Mouse (Mus musculus): Measurements from ENCODE around the gene Sorcs3.

The Sorcs3 gene

DNA sequence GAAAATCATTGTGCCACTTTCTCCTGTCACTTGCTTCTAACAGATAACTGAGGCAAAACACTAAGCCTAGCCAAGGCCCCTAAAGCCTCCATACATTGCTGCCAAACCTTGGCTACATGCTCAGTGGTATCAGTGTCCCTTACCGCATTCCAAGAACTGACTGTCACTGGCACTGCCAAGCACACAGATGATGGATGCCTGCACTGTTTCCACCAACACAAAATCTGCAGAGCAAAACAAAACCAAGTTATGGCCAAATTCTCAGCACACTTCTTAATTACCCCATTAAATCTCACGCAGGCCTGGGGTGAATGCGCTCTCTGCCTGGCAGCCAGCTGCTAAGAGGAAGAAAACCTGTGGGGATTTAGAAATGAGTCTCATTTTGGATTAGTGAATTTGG is 628.5 kb downstream of the Sorcs3 start:
- no peak for DNase-seq (ENCODE audit: low spot score in 2 of 2)

DNA sequence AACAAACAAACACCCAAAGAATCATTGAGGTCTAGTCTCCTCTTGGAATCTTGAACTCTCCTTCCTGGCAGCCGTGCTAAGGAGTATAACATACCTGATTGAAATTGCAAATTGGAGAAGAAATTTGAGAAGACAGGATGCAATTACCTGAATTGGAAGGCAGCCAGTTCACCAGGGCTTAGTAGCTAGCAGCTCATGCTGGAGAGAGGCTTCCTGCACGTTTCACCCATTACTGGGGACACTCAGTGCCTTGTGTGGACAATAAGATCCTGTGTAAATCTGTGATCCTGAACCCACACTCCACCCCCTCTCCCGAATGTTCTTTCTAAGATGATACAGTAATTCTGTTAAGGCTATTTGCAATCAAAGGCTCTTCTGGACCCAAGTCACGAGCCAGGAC is 633.6 kb downstream of the Sorcs3 start:
- DNase-seq (ENCODE audit: low spot score in 2 of 2), result no peak

DNA sequence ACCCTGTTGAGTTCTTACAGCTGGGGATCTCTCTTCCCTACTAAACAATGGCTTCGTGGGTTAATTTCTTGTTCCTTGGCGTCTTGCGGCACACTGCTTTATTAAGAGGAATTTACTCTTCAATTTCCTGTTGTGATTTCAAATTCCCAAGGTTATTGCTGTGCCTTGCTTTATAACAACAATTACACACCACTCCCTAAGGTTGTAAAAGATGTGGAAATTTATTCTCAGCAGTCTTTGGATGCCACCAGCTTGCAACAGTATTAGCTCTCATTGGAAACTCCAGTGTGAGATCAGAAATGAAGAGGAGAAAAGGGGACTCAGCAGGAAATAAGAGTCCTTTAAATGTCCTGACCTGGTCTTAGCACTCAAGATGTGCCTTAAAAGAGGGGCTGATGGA is 641.9 kb downstream of the Sorcs3 start:
- no peak for DNase-seq (ENCODE audit: low spot score in 2 of 2)

DNA sequence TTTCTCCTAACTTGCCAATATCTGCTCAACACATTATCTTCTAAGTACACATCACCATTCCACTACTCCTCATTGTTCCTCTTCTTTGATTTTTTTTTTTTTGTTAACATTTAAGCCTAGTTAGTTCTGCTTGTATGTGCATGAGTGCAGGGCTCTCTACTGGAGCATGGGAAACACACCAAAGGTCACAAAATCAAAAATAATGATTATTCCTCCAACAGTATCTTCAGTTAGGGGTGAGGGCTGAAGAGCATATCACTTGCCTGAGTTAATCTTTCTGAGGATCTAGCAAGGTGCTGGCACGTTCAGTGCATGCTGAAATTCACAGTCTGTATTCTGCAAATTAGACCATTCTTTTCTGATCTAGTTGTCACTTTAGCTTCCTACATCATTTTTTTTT is 644.6 kb downstream of the Sorcs3 start:
- DNase-seq (ENCODE audit: low spot score in 2 of 2), result no peak

Measured in urinary bladder, postnatal 36 days (tissue).